Mouse (Mus musculus) spleen, adult 2 months (tissue): ENCODE measurements around the gene Arhgef10l.

ENCODE experiments used
- CTCF ChIP-seq: fragments of 200-500 bp; IDR thresholded peaks from 2 replicates; pipeline ENCODE4 v1.5.1; 2011; ENCODE audit warnings: mild to moderate bottlenecking, inconsistent platforms; ENCODE audit not compliant: insufficient read depth, insufficient read length, insufficient replicate concordance; ENCODE audit errors: extremely low read depth
- POLR2A ChIP-seq: fragments of 200-500 bp; IDR thresholded peaks from 2 replicates; pipeline ENCODE4 v1.6.1; 2011; ENCODE audit warnings: low read depth, low read length, inconsistent platforms

DNA sequence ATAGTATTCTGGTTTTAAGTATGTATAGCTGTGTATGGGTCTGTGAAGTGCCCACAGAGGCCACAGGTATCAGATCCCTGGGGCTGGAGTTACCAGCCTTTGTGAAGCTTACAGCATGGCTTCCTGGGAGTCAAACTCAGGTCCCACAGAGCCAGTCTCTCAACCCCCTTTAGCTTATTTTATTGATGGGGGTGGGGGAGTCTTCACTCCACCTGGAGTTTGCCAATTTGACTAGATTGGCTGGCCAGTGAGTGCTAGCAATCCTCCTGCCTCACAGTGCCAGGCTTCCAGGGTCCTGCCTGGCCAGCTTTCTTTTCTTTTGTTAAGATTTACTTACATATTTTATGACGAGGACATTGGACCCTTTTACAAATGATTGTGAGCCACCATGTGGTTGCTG lies 16.1 kb downstream of the Arhgef10l start:
- TF ChIP-seq CTCF (no peak), POLR2A (no peak)
